Mouse (Mus musculus) MN1 (cell line): Measurements from ENCODE around the gene Tcap.
A peak's percentile ranks its signal among the peaks of the same experiment; 100 is the strongest.

Experiments
- DNase-seq: peaks from one replicate; pipeline ENCODE4 v3.0.0-alpha.2; 2016; ENCODE audit warnings: low spot score

The Tcap gene

DNA sequence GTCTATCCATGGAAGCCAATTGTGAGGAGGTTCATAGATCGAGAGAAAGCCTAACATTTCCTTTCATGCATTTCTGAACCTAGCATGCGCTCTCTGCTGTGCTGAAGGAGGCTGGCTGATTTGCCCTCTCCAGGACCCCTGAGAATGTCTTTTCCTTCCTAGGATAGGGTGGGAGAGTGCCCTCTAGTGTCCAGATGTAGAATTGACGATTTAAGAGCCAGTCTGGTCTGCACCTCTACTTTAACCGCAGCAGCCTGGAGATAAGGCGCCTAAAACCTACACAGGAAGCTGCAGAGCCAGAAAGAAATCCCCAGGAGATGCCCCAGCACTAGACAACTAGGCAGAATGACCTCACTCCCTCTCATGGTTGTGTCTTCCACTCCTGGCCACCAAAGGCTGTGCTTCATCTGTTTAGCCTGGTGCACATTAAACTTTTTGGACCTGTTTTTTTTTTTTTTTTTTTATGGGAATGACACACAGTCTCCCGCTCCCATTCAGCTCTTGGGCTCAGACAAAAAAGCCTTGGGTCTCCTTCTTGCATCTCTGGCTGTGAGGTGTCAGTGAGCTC, 27.8 kb upstream of the Tcap start:
- peak; percentile 80 for DNase-seq

DNA sequence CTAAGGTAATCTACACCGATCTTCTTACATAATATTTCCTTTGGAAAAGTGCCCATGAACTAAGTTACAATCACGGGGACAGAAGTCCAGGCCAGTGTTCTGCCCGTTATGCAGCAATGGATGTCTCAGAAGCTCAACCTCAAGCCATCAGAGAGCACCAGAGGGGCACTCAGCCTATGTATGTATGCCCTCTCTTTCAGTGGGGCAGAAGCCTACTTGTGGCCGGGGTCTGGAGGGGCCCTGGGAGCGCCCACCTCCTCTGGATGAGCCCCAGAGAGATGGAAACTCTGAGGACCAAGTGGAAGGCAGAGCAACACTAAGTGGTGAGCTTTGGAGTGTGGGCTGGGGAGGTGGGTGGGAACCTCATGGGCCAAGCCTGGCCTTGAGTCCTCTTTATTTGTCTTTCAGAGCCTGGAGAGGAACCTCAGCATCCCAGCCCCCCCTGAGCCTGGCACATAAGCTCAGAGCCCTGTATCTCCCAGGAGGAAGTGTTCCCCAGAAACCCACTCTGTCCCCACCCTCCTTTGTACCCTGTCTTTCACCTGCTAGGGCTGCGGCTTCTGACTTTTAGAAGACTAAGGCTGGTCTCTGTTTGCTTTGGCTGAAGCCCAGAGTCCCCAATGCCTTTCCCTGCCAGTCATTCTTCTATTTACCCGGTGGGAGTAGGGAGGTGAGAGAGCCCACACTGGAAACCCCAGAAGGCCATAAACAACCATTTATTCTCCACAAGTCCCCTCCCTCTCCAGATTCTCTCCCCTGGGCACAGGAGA, 26.8 kb upstream of the Tcap start:
- no peak for DNase-seq

DNA sequence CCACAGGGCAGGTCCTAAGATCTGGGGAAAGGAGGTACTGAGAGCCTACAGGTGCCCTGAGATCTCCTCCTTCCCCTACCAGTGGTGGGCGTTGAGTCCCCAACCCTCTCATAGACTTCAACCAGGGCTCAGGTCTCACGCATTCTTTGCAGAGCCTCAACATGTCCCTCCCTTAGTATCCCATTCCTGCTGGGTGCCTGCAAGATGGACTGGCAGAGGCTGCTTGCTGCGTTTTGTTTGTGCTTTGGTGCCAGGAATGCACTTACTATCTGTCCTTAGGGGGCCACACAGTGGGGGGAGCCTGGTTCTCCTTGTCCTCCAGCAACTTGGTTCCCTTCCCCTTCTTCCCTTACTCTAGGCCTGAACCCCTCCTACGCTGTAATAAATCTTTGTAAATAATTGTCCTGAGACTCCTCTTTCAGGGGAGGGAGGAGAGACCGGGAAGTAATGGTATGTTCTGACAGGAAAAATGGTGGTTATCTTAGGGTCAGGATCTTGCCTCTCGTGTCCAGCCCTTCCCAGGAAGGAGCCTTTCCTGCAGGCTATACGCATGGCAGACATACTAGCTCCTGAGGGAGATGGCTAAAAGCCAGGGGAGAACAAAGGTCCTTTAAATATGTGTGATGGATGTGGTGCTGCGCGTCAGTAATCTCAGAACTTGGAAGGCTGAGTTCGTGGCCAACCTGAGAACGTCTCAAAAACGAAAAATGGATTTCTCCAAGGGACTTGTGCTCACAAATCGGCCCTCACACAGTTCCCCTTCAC, 26.0 kb upstream of the Tcap start:
- DNase-seq, result no peak

DNA sequence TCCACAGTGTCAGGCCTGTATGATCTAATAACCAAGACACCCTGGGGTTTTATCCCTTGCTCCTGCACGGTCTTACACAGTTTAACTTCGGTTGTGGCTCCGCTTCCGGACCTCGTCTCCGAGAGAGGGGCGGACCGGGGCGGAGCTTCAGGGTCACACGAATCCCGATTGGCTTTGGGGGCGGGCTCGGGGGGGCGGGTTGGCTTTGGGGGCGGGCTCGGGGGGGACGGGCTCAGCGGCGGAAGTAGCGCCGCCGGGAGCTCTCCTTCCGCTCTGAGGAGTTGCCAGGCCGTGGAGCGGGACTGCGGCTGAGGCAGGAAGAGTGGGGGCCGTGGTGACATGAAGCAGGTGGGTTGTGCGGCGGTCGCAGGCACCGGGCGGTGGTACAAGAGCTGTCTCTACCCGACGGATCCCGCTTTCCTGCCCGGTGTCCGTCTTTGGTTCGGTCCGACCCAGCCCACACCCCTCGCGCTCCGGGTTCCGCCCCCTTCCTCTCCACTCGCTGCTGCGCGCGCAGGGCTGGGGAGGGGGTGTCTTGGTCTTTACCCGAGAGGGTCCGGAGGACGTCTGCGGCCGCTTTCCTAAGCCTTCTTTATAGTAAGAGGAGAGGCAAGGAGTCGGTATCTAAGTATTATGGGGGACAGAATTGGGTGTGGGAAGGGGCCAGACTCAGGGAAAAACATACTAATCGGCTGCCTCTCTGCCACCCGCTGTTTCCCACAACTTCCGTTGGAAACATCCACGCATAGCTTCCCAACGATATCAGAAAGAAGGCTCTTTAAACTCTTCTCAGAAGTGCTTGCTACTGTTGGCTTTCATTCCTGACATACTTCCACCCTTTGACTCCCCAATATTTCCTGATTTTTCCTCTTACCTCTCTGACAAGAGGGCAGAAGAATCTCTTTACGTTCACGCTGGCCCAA, 25.2 kb upstream of the Tcap start, which contains the start of gene Stard3:
Gene Stard3 (plus strand): TSS at position 208 of the 923 bp plus-strand sequence.
- peak; percentile 90 for DNase-seq

DNA sequence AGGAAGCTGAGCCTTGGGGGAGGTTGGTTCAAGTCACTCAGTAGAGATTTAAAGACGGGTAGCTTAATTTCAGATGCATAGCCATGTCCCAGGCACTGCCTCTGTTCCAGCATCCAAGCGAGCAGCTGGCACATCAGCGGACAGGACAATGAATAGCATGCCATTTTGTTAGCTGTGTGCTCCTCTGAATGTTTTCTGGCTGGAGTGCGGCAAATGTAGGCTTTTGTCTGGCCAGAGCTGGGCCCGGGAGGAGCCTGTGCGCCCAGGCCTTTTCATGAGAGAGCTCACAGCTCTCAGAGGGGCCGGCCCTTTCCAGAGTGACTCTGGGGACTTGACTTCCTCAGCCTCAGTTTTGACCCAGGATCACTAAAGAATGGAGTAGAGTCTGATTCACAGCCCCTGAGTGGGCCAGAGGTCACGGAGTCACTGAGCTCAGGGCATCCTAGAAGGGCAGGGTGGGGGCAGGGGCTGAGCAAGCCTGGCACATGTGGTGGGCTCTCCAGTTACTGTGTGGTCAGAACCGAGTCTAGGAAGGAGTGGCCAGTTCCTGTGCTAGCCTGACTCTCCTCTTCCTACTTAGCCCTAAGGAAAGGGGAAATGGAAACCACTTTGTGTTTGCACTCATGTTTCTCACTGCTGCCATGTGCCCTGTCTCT, 22.6 kb upstream of the Tcap start:
- no peak for DNase-seq

DNA sequence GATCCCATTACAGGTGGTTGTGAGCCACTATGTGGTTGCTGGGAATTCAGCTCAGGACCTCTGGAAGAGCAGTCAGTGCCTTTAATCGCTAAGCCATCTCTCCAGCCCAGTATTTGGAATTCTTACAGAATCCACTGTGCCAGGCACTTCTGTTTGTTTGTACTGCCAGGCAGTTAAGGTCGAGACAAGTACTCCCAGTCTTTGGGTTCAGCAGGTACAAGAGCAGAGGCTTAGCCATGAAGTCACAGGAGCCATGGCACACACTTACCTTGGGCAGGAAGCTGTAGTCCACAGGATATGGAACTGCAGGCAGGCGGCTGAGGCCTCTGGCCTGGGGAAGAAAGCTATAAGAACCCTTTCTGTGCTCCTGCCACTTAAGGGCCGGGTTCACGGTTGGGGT, 19.8 kb upstream of the Tcap start:
- no peak for DNase-seq

DNA sequence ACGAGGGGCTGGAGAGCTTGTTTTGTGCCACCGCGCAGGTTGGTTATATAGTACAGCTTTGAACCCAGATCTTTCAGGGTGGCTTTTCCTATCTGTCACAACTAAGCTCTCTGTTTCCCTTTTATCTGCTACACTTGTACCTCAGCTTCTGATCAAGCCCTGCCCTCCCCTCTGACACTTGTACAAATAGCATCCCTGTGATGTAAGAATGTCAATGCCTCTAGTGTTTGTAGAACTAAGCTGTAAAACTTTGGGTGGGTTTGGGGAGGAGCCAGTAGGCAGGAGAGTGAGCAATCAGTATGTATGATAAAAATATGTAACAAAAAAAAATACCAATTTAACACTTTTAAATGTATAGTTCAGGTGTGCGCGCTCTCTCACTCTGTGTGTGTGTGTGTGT, 19.2 kb upstream of the Tcap start:
- no peak for DNase-seq

DNA sequence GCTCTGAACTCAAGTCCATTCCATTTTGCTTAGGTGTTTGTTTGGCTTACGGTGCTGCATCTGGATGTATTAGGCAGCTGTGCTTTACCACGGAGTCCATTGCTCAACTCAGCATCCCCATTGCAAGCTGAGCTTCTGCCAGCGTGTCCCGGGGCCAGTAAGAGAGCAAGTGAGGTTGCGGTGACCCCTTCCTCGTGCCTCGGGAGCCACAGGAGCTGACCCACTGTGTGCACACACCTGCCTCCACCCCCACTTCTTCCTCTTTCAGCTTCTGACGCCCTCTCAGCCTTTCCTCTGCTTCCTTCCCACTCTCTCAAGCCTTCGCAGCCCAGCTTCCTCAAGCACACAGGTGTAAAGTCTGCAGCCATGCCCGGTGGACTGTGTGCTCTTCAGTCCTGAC, 17.3 kb upstream of the Tcap start:
- no peak for DNase-seq

DNA sequence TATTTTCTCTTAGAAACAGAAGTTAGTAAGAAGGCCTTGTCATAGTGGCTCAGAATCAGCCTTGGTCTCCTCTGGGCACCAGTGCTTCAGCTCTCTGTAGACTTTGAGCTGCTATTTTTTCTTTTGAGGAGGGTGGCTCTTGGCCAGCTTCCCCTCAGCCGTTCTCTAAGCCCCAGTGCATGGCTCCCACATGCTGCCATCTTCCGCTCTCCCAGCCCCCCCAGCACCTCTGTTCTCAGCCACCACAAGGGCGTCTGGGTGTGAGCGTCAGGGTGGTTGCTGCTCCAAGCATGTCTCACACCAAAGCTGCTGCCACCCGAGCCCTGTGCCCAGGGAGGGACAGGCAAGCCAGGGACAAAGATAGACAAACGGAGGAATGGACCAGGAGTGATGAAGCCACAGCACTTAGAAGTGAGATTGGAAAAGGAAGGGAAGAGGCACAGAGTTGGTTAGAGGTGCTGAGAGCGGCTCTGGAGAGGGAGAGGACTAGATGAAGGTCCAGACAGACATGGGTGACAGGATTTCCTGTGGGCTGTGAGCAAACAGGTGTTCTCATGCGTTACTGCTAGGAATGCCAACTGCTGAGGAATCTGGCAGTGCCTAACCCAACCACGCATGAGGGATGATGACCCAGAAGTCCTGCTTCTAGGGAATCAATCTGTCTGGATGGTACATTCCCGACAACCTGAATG, 16.3 kb upstream of the Tcap start:
- no peak for DNase-seq

DNA sequence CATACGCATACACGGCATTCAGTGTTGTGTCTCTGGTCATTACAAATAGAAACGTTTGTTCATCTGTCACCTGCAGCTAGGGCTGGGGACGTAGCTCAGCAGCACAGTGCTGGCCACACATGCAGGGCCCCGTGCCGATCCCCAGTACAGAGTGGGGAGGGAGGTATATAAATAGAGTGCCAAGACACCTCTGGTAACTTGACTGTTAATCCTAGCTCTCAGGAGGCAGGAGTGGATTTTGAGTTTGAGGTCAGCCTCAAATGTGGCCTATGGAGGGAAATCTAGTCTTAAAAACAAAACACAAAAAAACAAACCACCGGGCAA, 15.8 kb upstream of the Tcap start:
- DNase-seq, result no peak

DNA sequence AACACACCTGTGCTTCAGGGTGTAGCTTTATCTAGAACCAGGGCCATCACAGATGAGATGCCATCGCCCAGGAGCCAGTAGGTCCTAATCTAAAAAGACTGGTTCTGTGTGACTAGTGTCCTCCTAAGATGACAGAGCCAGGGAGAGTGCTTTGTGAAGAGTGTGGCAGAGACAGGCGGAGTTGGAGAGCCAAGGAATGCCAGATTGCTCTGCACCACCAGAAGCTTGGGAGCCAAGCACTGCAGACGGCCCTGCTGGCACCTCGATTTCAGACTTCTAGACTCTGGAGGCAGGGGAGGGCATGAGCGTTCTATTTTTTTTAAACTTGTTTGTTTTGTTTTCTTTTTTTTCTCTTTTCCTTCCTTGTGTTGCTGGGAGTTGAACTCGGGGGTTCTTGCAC, 14.3 kb upstream of the Tcap start:
- DNase-seq, result no peak

DNA sequence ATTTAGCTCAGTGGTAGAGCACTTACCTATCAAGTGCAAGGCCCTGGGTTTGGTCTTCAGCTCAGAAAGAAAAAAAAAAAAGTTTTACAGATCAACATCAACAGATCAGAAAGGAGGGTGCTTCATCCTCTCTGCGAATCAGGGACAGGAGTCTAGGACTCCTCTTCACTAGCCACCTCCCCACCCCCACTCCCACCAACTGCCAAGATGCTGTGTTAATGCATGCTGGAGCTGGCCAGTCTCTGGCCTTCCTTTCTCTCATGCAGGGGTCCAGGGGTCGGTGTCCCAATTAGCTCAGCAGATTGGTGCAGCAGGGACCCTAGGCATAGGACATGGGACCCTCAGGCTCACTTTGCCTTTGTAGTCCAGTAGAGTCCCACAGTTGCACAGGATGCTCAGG, 13.0 kb upstream of the Tcap start:
- no peak for DNase-seq

DNA sequence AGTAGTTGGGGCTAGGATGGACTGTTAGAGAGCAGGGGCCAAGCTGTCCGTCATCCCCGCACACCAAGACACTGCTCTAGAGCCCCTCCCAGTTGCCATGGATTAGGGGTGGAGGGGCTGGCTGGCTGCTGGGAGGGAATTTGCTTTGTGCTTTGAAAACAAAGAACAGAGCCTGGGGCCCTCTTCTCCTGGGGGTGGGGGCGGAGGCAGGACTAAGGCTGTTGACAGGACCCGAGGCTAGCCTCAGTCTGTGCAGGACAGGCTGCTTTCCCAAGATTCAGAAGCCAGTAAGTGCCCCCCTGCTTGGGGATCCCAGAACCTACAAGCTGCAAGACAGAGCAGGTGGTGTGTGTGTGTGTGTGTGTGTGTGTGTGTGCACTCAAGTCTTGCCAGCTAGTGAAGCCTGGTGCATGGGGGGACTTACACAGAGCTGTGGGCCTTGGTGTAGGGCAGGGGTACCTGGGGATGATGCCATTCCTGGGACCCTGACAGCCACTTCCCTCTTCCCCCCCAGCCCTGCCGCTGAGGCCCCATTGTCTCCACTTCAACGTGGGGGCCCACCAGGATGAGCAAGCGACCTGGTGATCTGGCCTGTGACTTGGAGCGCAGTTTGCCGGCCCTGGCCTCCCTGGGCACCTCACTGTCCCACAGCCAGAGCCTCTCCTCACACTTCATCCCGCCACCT, 11.9 kb upstream of the Tcap start:
- no peak for DNase-seq

DNA sequence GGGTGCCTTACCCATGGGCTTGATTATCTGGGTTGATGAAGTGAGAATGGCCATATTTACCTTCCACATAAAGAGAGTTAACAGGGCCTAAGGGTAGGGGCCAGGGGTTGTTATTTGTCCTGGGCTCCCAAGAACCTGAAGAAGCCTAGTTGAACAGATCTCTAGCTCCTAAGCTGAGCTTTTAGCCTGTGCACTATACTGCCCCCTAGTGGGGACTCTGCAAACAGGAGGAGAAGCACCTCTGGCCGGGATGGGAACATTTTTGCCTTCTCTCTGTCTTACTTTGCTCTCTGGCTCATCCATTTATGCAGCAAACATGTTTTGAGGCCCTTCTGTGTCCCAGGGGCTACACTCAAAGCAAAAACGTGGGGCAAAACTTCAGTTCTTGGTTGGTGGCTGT, 11.2 kb upstream of the Tcap start:
- DNase-seq, result peak; percentile 75

DNA sequence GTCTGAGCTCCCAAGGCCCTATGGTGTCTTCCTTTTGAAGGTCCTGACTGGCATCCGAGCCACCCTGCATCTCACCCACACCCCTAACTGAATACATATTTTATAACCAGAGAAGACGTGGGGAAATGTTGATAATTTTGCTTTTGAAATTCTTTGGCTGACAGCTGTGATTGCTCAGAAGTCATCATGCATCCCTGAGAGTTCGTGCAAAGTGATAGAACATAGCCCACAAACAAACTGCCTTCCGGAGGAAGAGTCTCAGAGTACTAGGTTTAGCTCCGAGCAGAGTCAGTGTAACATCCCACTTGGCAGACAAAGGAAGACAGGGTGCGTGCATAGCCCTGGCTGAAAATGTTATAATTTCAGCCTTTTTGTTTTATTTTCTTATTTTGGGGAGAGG, 10.4 kb upstream of the Tcap start:
- no peak for DNase-seq

DNA sequence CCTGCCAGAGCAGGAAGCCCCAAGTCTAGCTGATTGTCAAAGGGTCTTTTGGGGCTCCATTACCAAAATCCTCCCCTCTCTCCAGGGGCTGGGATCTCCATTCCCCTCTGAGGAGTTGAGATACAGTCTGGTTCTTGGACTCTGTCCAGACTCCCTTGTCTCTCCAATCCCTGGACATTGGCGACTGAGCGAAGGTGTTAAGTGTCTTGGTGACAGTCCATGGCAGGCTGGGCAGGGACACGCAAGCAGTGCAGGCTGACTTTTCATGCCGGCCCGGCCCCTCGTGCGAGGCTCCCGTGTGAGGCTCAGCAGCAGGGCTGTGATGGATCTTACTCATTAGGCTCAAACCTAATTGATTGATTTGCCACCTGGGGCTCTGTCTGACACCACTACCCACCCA, 9.3 kb upstream of the Tcap start:
- DNase-seq, result no peak

DNA sequence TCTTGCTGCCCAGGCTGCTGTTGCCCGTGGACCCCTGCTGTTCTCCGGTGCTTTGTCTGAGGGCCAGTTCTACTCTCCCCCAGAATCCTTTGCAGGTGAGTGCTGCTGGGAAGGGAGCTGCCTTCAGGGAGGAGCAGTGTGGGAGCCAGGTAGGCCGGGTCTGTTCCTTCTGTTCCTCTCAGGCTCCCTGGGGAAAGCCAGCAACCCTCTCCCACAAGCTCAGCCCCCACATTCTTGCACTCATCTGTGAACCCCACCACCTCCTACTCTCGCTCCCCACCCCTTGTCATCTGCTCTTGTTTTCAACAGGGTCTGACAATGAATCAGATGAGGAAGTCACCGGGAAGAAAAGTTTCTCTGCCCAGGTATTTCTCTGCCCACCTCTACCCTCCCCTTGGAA, 6.9 kb upstream of the Tcap start:
- no peak for DNase-seq

DNA sequence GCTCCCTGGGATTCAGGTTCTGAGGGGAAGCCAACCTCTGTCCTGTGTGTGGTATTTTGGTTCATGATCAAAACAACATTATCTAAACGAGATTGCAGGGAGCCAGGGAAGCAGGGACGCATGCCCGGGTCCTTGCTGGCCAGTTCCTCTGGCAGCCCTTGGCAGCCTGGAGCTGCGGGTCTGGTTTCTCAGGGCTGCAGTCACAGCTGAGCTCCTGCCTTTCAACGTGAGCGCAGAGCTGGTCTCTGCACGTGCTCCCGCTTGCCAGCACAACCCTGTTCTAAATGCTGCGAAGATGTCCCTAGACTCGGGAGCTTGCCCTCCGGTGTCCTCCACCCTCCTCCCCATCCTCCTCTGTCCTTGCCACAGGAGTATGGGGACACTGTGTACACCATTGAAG, 5.8 kb upstream of the Tcap start:
- no peak for DNase-seq

DNA sequence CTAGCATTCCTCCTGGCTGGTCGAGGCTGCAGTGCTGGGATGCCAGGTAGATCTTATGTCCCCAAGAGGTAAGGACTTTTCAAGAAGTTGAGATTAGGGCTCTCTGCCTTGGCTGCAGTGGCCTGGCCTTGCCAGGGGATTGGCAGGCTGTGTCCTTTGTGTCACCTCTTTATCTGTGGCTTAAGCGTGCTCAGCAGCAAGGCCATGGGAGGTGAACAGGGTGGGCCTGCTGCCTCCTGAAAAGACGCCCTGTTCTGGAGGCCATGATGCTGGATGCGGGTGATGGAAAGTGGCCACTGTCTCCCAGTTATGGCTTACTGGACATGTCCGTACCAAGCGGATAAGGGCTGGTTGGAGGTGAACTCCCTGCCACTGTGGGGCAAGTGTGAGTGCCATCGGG, 4.2 kb upstream of the Tcap start:
- no peak for DNase-seq

DNA sequence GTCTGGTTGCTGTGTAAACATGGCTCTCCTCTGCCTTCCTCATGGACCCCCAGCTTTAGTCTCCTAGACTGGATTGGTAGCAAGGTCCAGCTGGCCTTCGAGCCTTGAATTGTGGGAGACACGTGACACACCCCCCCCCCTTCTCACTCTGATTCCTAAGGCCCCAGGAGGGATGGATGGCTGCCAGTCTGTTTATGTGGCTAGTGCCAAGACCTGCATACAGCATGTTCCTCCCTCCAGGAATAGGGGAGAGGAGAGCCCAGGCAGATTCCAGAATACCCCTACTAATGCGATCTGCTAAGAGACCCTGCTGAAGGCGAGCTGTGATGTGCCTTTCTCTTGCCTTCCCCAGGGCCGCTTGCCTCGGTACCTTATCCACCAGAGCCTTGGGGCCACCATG, 3.5 kb upstream of the Tcap start:
- DNase-seq, result no peak

DNA sequence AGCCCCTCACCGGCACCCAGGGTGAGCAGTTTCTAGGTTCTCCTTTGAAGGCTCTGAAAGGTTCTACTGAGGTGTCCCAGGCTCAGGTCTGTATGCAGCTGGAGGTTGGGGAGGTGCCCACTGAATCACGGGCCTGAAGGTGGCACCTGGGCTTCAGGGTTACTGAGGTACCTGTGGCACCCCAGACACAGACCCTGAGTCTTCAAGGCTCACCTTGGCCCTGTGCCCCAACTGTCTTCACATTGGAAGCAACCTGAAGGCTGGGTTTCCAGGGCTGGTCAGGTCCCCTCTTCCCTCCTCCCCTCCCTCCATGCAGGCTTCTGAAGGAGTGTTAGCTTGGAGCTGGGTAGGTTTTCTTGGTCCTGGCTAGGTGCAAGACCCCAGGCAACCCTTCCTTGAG, 2.0 kb upstream of the Tcap start:
- DNase-seq, result no peak
